Mouse (Mus musculus) liver, postnatal 0 days (tissue): ENCODE measurements around the gene Rapgef4. TPM values are rescaled to one million over a fixed set of nuclear protein-coding genes. Genes with fewer than 3 reads are reported as not detected.
"Not testable (repeated sequence)": the region's sequence is repeated elsewhere in the genome, so short reads cannot be mapped to it uniquely, and the experiment has no call there.

ENCODE experiments used
- ATAC-seq: fragments of 200-750 bp; cut with Nextera tagmentation; 2 replicates; pipeline ENCODE4 v1.8.0; 2017; ENCODE audit warnings: mild to moderate bottlenecking, moderate library complexity
- DNase-seq: peaks from one replicate; pipeline ENCODE4 v3.0.0-alpha.2; 2016
- H3K27ac ChIP-seq: fragments of 300-500 bp; sonication (generic); 2 replicates; pipeline ENCODE4 v1.5.1; 2014; ENCODE audit warnings: antibody characterized with exemption, moderate library complexity, mild to moderate bottlenecking, low read depth
- H3K27me3 ChIP-seq: fragments of 300-500 bp; sonication (generic); 2 replicates; pipeline ENCODE4 v1.6.1; 2014; ENCODE audit warnings: low read length, control low read depth, mixed read lengths; ENCODE audit not compliant: insufficient read depth
- H3K36me3 ChIP-seq: fragments of 300-500 bp; sonication (generic); replicated peaks from 2 replicates; pipeline ENCODE4 v1.6.1; 2014; ENCODE audit warnings: mild to moderate bottlenecking, control low read depth, low read length, moderate library complexity, mixed read lengths; ENCODE audit not compliant: insufficient read depth
- H3K4me1 ChIP-seq: fragments of 300-500 bp; sonication (generic); 2 replicates; pipeline ENCODE4 v1.6.1; 2014; ENCODE audit warnings: antibody characterized with exemption, mild to moderate bottlenecking, control low read depth; ENCODE audit not compliant: insufficient read depth
- H3K4me2 ChIP-seq: fragments of 300-500 bp; sonication (generic); 2 replicates; pipeline ENCODE4 v1.6.1; 2014; ENCODE audit warnings: low read depth, mild to moderate bottlenecking, low read length, moderate library complexity, mixed read lengths
- H3K4me3 ChIP-seq: fragments of 300-500 bp; sonication (generic); 2 replicates; pipeline ENCODE4 v1.5.1; 2014; ENCODE audit warnings: low read depth, low read length
- H3K9ac ChIP-seq: fragments of 300-500 bp; sonication (generic); replicated peaks from 2 replicates; pipeline ENCODE4 v1.6.1; 2014; ENCODE audit warnings: mild to moderate bottlenecking, moderate library complexity
- H3K9me3 ChIP-seq: fragments of 300-500 bp; sonication (generic); 2 replicates; pipeline ENCODE4 v1.6.1; 2016; ENCODE audit warnings: mild to moderate bottlenecking, control low read depth, low read length, mixed read lengths
- CTCF ChIP-seq: sonication (generic); IDR thresholded peaks from 2 replicates; pipeline ENCODE4 v1.5.1; 2016; ENCODE audit warnings: antibody characterized with exemption, low read depth
- EP300 ChIP-seq: IDR thresholded peaks from 2 replicates; pipeline ENCODE4 v1.6.1; 2016; ENCODE audit warnings: antibody characterized with exemption, low read depth, mild to moderate bottlenecking
- WGBS: fragments of 180-500 bp; shearing (Covaris S2); extraction: QIAGEN DNeasy Blood & Tissue Kit; methylation state at CpG from one replicate; pipeline ENCODE4 v1.1.7; 2014; ENCODE audit not compliant: insufficient replicate concordance; 5-methylcytosine and 5-hydroxymethylcytosine counted together
- polyA plus RNA-seq: library from polyadenylated mRNA; unstranded; fragments of >200 nt; fragmentation: Nextera tagmentation; extraction: Ambion mirVana; gene quantifications from 2 replicates; pipeline ENCODE4 v1.2.1, GENCODE M21; 2015

Rapgef4 gene
- polyA plus RNA-seq, 1 experiment from 2014 or later = 30.2 TPM

DNA sequence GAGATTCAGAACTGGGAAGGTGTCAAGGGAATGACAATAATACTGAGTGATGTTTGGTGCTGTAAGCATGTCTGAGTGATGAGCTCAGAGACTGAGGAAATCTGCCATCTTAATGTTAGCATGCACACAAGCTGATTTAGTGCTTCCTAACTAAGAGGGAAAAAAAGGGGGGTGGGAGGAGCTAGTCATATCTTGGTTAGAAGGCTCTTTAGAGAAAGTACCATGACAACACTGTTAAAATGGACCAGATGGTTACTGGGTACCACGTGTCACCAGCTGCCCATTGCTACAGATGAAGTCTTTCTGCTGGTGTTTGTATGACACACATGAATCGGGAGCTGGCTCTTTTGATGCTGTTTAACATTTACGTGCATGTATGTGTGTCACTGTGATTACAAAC is 155.0 kb downstream of the Rapgef4 start:
- Histone ChIP-seq H3K27me3 (no peaks in the 10 kb centered on the region), H3K4me3 (no peak overlapping the region), H3K27ac (no peak overlapping the region), H3K36me3 (no peaks in the 10 kb centered on the region), H3K9ac (no peak overlapping the region), H3K4me1 (no peaks in the 10 kb centered on the region), H3K4me2 (no peak overlapping the region), H3K9me3 (no peaks in the 10 kb centered on the region)
- TF ChIP-seq EP300 = no peak
- TF ChIP-seq CTCF = no peak
- no peak for DNase-seq
- WGBS = 68% methylated on average over 3 of the region's 3 CpGs
- no peak for ATAC-seq

DNA sequence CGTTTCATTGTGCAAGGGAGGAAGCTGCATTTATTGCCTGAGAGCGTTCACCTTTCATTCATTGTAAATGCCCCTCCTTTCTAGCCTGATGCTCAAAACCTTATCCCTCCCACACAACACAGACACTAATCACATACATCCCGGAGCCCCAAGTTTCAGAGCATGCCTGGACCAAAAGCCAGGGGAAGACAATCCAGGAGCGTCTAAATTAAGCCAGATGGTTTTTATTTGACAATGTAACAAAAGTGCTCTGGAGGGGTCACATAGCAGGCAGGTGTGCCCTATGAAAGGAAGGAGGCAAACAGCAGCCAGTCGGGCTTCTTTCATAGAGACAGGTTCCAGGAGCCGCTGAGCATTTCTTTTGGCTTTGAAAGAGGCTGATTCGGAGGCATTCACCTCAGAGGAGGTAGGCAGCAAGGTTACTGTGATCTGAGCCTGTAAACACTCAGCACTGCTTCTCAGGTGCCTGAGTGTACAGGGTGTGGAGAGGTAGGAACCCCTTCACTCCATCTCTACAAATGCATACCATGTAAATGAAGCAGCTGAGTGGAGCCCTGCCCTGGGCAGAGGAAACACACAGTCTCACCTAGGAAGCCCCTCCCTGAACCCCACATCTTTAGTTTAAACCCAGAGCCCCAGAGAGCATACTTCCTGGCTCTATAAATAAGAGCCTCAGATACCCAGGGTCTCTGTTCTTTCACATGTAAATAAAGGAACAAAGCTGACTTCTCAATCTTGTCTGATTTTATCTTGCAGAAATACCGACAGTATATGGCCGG is 155.6 kb downstream of the Rapgef4 start:
- no peak overlapping the region for H3K4me2 ChIP-seq
- WGBS = 57% methylated on average over 9 of the region's 9 CpGs

DNA sequence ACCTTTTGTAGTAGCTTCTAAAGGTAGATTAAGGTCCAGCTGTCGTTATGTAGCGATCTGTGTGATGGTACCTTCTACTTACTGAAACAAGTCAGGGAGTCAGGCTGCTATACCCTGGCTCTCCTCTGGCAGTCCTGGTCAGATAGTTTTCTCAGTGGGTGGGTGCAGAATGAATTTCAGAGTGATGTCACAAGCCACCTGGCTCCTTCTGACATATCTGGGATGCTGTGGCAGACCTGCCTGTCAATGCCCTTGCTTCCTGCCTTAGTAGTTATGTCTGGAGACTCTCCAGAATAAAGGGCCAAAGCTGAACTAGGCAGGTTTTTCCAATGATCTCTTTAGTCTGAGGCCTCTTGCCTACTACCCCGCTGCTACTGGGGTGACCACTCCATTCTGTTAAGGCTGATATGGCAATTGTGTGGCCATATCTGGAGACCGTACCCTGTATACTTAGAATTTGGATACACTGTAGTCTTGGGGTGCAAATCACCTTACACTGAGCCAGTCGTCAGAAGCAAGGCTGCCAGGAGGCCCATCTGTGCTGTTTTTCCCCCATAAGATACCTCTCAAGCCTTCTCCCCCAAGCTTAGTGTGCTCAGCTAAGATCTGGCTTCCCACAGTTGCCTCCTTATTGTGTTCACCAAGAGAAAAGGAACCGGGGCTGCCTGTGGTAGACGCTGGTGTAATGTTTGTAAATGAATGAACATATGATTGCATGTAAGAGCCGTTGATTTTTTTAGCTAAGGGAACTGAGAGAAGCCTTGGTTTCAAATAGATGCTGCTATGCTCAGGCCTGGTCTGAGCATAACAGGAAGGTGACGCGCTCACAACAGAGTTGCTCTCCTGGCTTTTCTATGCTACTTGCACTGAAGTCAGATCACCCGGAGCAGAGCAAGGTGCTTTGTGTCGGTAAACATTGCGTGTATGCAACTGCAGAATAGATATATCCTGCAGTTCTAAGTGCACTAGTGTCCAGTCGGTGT is 159.1 kb downstream of the Rapgef4 start:
- Histone ChIP-seq H3K4me1 (peaks cover 2% of the 10 kb centered on the region; the same call in 1 of the 2 replicates), H3K27ac (0 out of 2 replicates have a peak overlapping the region, but pooled peaks have one; percentile 29), H3K36me3 (no peaks in the 10 kb centered on the region), H3K4me2 (no peak overlapping the region), H3K9ac (no peak overlapping the region), H3K27me3 (no peaks in the 10 kb centered on the region), H3K4me3 (no peak overlapping the region), H3K9me3 (no peaks in the 10 kb centered on the region)
- TF ChIP-seq EP300 (no peak), CTCF (no peak)
- DNase-seq = no peak
- no peak for ATAC-seq
- 71% methylated on average over 14 of the region's 14 CpGs for WGBS

More for the DNA sequence above, 155.6 kb downstream of the Rapgef4 start:
- no peak for TF ChIP-seq CTCF
- TF ChIP-seq EP300 = no peak
- Histone ChIP-seq H3K9me3 (no peaks in the 10 kb centered on the region), H3K27me3 (no peaks in the 10 kb centered on the region), H3K36me3 (no peaks in the 10 kb centered on the region), H3K4me3 (no peak overlapping the region), H3K4me1 (no peaks in the 10 kb centered on the region), H3K27ac (no peak overlapping the region), H3K9ac (no peak overlapping the region)
- DNase-seq (no peak), ATAC-seq (no peak)

DNA sequence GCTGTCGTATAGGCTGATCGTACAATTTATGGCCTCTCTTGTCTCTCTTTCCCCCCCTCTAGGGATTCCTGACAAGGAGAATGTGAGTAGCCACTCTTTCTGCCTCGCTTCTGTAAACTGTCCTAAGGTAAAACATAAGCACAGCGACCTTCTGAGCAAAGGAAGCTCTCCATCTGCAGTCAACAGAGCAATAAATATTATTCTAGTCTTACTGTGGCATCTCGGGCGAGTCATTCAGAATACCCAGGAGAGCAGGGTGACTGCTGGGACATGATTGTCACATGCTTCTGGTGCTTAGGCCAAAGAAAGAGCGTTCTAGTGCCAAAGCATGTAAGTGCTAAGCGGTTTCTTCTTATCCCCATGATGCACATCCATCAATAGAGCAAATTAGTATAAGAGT is 160.1 kb downstream of the Rapgef4 start:
- H3K27ac ChIP-seq = no peak overlapping the region
- H3K27me3 ChIP-seq = no peaks in the 10 kb centered on the region
- peaks cover 6% of the 10 kb centered on the region; the same call in 1 of the 2 replicates for H3K4me1 ChIP-seq
- H3K4me2 ChIP-seq = no peak overlapping the region
- WGBS = 72% methylated on average over 8 of the region's 8 CpGs
- H3K36me3 ChIP-seq = no peaks in the 10 kb centered on the region
- H3K9me3 ChIP-seq = no peaks in the 10 kb centered on the region
- H3K4me3 ChIP-seq = no peak overlapping the region
- ATAC-seq (no peak), DNase-seq (no peak)
- H3K9ac ChIP-seq = no peak overlapping the region
- TF ChIP-seq EP300 (no peak), CTCF (no peak)

DNA sequence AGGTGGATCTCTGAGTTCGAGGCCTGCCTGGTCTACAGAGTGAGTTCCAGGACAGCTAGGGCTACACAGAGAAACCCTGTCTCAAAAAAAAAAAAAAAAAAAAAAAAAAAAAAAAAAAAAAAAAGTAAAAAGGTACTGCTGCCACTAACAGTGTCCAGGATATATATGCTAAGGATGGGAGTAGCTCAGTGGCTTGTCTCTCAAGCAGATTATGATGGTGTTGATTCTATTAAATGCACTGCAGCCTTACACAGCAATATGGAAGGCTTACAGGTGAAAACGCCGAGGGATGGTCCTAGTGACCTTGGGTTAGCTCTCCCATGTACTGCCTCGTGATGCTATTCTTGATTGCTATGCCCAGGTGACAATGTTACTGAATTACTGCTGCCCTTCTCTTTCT is 160.7 kb downstream of the Rapgef4 start:
- H3K36me3 ChIP-seq, H3K4me2 ChIP-seq, H3K9me3 ChIP-seq, H3K4me1 ChIP-seq, H3K4me3 ChIP-seq, H3K27ac ChIP-seq, ATAC-seq, DNase-seq, H3K27me3 ChIP-seq, H3K9ac ChIP-seq: not testable (repeated sequence)
- WGBS = 67% methylated on average over 4 of the region's 4 CpGs

DNA sequence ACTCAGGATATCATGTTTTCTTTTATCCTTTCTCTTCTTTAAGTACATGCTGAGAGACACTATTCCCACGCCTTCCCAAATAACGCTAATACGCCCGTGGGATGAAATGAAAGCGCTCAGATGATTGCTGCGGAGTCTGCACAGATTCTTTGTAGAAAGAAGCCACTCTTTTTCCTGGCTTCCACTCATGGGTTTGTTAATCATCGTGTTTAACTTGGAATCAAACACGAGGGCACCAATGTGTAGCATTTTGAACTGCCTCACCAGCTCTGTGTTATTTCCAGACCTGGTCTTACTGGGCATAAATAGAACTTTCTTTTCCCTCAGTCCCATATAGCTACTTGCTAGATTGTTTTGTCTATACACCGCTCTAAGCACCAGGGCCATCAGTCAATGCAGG is 162.4 kb downstream of the Rapgef4 start:
- H3K9ac ChIP-seq = no peak overlapping the region
- no peak for DNase-seq
- 87% methylated on average over 9 of the region's 9 CpGs for WGBS

More for the DNA sequence above, 162.4 kb downstream of the Rapgef4 start:
- Histone ChIP-seq H3K27me3 (no peaks in the 10 kb centered on the region), H3K27ac (no peak overlapping the region), H3K9me3 (no peaks in the 10 kb centered on the region), H3K4me1 (peaks cover 6% of the 10 kb centered on the region; the same call in 1 of the 2 replicates), H3K4me3 (no peak overlapping the region), H3K4me2 (no peak overlapping the region), H3K36me3 (no peaks in the 10 kb centered on the region)
- TF ChIP-seq EP300 (no peak), CTCF (no peak)
- ATAC-seq = no peak
